Mouse (Mus musculus) liver, embryonic 13.5 days (tissue): ENCODE data around the gene Gm21680. TPM values are rescaled to one million over a fixed set of nuclear protein-coding genes. Genes with fewer than 3 reads are reported as not detected.

Experiments used
- polyA plus RNA-seq: library from polyadenylated mRNA; unstranded; fragments of >200 nt; fragmentation: Nextera tagmentation; extraction: Ambion mirVana; gene quantifications from 2 replicates; pipeline ENCODE4 v1.2.1, GENCODE M21; 2015

Gene Gm21680
- polyA plus RNA-seq, 1 experiment from 2014 or later: not detected

Other genes with a start within 250 kb of the Gm21680 start
- 0.90 and 0.95 TPM in 2 replicates for gene Actr3b, start 212.7 kb downstream of the Gm21680 start, polyA plus RNA-seq
- not detected in 2 replicates for gene Gm21663, start 30.3 kb downstream of the Gm21680 start, polyA plus RNA-seq
- not detected in 2 replicates for gene Gm21671, start 18.2 kb downstream of the Gm21680 start, polyA plus RNA-seq
- not detected in 2 replicates for gene Gm21698, start 16.0 kb upstream of the Gm21680 start, polyA plus RNA-seq
- not detected in 2 replicates for gene Gm1979, start 32.1 kb upstream of the Gm21680 start, polyA plus RNA-seq
- gene Gm5862, start 50.3 kb upstream of the Gm21680 start, polyA plus RNA-seq: not detected in 2 replicates
- gene Speer4a, start 66.9 kb upstream of the Gm21680 start, polyA plus RNA-seq: not detected in 2 replicates
- gene Gm7347, start 85.9 kb upstream of the Gm21680 start, polyA plus RNA-seq: not detected in 2 replicates
- not detected in 2 replicates for gene Gm10471, start 116.6 kb upstream of the Gm21680 start, polyA plus RNA-seq
- not detected in 2 replicates for gene 5031410I06Rik, start 132.7 kb upstream of the Gm21680 start, polyA plus RNA-seq
- gene Gm10220, start 148.8 kb upstream of the Gm21680 start, polyA plus RNA-seq: not detected in 2 replicates